Mouse (Mus musculus) heart, postnatal 0 days (tissue): ENCODE measurements at regions not wholly inside any gene's neighbourhood (a gene's known extent, or its start where the extent isn't known, plus 50 kb on each side); places are given as distances from the start of the nearest gene placed in this dataset.
"Not testable (repeated sequence)": the region's sequence is repeated elsewhere in the genome, so short reads cannot be mapped to it uniquely, and the experiment has no call there.

Experiments
- ATAC-seq: fragments of 200-750 bp; cut with Nextera tagmentation; 2 replicates; pipeline ENCODE4 v1.8.0; 2017; ENCODE audit warnings: low read depth, moderate number of reproducible peaks, moderate library complexity; ENCODE audit not compliant: insufficient read depth
- DNase-seq: peaks from one replicate; pipeline ENCODE4 v3.0.0-alpha.2; 2016; ENCODE audit warnings: low spot score
- H3K27ac ChIP-seq: fragments of 300-500 bp; sonication (generic); 2 replicates; pipeline ENCODE4 v1.5.1; 2014; ENCODE audit warnings: low read depth, mild to moderate bottlenecking
- H3K27me3 ChIP-seq: fragments of 300-500 bp; sonication (generic); 2 replicates; pipeline ENCODE4 v1.6.1; 2014; ENCODE audit warnings: low read length, mixed read lengths; ENCODE audit not compliant: control insufficient read depth, insufficient read depth
- H3K36me3 ChIP-seq: fragments of 300-500 bp; sonication (generic); replicated peaks from 2 replicates; pipeline ENCODE4 v1.6.1; 2014; ENCODE audit warnings: low read length, mixed read lengths; ENCODE audit not compliant: control insufficient read depth, insufficient read depth
- H3K4me1 ChIP-seq: fragments of 300-500 bp; sonication (generic); 2 replicates; pipeline ENCODE4 v1.6.1; 2014; ENCODE audit warnings: antibody characterized with exemption; ENCODE audit not compliant: control insufficient read depth, insufficient read depth
- H3K4me2 ChIP-seq: fragments of 300-500 bp; sonication (generic); 2 replicates; pipeline ENCODE4 v1.6.1; 2014; ENCODE audit warnings: low read depth, mild to moderate bottlenecking, low read length, moderate library complexity
- H3K4me3 ChIP-seq: fragments of 300-500 bp; sonication (generic); 2 replicates; pipeline ENCODE4 v1.5.1; 2014; ENCODE audit warnings: low read depth, low read length
- H3K9ac ChIP-seq: fragments of 300-500 bp; sonication (generic); replicated peaks from 2 replicates; pipeline ENCODE4 v1.6.1; 2014; ENCODE audit warnings: low read depth, low read length, mixed read lengths
- H3K9me3 ChIP-seq: fragments of 300-500 bp; sonication (generic); replicated peaks from 2 replicates; pipeline ENCODE4 v1.6.1; 2016; ENCODE audit warnings: low read length; ENCODE audit not compliant: control insufficient read depth
- CTCF ChIP-seq: IDR thresholded peaks from 2 replicates; pipeline ENCODE4 v1.5.1; 2016; ENCODE audit warnings: antibody characterized with exemption, control low read depth, low read depth
- WGBS: fragments of 180-500 bp; shearing (Covaris S2); extraction: QIAGEN DNeasy Blood & Tissue Kit; methylation state at CpG from one replicate; pipeline ENCODE4 v1.1.7; 2014; 5-methylcytosine and 5-hydroxymethylcytosine counted together

DNA sequence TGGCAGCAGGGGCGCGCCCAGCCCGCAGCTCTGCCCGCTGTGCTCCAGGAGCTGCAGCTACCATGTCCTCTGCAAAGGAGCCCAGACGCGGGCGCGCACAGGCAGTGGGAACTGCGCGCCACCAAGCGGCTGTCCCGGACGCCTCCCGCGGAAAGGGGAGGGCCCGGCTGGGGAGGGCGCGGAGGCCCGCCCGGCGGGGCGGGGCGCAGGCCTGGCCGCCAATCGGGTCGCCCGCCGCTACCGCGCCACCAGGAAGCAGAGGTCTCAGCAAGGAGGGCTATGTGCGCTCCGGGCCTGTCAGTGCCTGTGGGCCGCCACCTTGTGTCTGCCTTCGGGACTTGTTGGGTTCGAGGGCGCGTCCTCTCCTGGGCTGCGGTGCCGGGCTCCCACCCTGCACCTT lies 367.0 kb upstream of the Ywhaq start:
- not testable (repeated sequence) for H3K27ac ChIP-seq, H3K36me3 ChIP-seq, H3K27me3 ChIP-seq, H3K4me1 ChIP-seq, H3K9me3 ChIP-seq
- WGBS = under 1% methylated on average over 32 of the region's 39 CpGs
- peak overlapping the region; percentile 40; the same call in 1 of the 2 replicates for H3K9ac ChIP-seq
- H3K4me3 ChIP-seq = peak overlapping the region; percentile 48
- peak overlapping the region; percentile 57 for H3K4me2 ChIP-seq
- peak; percentile 81 for ATAC-seq
- TF ChIP-seq CTCF = peak; percentile 12; the same call in 1 of the 2 replicates
- peak; percentile 16 for DNase-seq

GRCm38 (mm10) chr12:21778717-21779116 lies 361.3 kb upstream of the Ywhaq start:
- H3K9me3 ChIP-seq, H3K27me3 ChIP-seq, H3K4me1 ChIP-seq, H3K27ac ChIP-seq, H3K36me3 ChIP-seq, ATAC-seq, H3K9ac ChIP-seq: not testable (repeated sequence)
- Histone ChIP-seq H3K4me3 (peak overlapping the region; percentile 31), H3K4me2 (peak overlapping the region; percentile 46)
- DNase-seq = peak; percentile 3
- WGBS = 1% methylated on average over 28 of the region's 45 CpGs

- WGBS = 18% methylated on average over 38 of the region's 50 CpGs
- DNase-seq, ATAC-seq, H3K36me3 ChIP-seq, H3K9me3 ChIP-seq, H3K27ac ChIP-seq, H3K9ac ChIP-seq, H3K4me1 ChIP-seq, H3K27me3 ChIP-seq: not testable (repeated sequence)
- Histone ChIP-seq H3K4me2 (peak overlapping the region; percentile 46), H3K4me3 (peak overlapping the region; percentile 31)
Measured at GRCm38 (mm10) chr12:21778308-21778707, 360.9 kb upstream of the Ywhaq start.

GRCm38 (mm10) chr12:21767717-21768116 lies 350.3 kb upstream of the Ywhaq start:
- H3K36me3 ChIP-seq, H3K4me1 ChIP-seq, H3K9ac ChIP-seq, ATAC-seq, H3K9me3 ChIP-seq, H3K27ac ChIP-seq, DNase-seq, H3K27me3 ChIP-seq, H3K4me2 ChIP-seq, H3K4me3 ChIP-seq: not testable (repeated sequence)
- WGBS = 84% methylated on average over 2 of the region's 2 CpGs
